Mouse (Mus musculus) cerebellum, postnatal 25 days (tissue): Measurements from ENCODE around the gene Synj2.

ENCODE experiments used
- DNase-seq, 2 experiments: peaks; one replicate each; pipeline ENCODE4 v3.0.0; 2021; ENCODE audit warnings: mixed read lengths in 2 of 2

Gene Synj2

DNA sequence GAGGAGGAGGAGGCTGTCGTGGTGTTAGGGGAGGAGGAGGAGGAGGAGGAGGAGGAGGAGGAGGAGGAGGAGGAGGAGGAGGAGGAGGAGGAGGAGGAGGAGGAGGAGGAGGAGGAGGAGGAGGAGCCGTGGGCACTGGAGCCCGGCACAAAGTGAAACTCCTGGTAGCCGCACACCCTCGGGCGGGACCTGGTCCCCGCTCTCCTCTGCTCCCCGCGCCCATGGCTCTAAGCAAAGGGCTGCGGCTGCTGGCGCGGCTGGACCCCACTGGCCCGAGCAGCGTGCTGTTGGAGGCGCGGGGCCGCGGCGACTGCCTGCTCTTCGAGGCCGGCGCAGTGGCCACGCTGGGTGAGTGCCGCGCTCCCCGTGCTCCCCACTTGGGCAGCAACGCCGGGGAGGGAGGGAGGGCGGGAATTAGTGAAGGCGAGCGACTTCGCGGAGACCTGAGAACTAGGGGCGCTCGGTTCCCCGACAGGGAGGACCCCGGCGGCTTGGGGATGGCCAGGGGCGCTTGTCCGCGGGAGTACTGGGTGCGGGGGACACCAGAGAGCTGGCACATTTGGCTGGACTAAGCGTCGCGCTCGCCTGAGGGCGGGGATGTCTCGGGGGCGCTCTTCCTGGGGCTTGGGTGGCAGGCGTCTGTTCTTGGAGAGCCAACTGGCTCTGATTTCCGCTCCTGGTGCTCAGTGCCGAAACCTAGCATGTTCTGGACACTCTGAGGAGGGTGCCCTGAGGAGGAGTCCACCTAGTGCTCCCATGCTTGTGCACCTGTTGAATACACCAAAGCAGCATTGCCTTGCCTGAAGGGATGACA, at the start of gene Synj2:
Gene Synj2, plus strand, starts transcription at position 51 of the 814 bp plus-strand sequence.
- DNase-seq: peak; percentile 66 to 67

DNA sequence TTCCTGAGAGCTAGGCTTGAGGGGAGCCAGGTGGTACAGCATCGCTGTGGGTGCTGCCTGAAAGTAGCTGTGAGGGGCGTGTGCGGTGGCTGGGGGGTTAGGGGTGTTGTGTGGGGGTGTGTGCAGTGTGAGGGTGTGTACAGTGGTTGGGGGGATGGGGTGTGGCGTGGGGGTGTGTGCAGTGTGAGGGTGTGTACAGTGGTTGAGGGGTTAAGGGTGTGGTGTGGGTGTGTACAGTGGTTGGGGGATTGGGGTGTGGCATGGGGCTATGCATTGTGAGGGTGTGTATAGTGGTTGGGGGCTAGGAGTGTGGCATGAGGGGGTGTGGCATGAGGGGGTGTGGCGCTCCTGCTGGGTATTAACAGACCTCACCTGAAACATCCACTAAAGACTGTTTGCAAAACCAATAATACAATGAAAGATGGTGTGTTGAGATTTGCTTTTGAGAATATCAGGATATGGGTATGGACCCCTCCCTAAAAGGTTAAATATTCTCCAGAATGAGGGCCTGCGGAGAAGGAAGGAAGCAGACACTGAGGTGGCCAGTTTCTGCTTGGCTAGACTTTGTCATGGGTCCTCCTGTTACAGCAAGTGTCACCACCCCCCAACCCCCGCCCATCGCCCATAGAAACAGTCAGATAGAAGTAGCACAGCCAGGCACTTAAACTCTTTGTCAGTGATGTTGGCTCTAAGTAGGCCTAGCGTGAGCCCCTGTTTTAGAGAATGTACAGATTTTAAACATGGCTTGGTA, 49.0 kb upstream of the Synj2 start:
- no peak for DNase-seq

DNA sequence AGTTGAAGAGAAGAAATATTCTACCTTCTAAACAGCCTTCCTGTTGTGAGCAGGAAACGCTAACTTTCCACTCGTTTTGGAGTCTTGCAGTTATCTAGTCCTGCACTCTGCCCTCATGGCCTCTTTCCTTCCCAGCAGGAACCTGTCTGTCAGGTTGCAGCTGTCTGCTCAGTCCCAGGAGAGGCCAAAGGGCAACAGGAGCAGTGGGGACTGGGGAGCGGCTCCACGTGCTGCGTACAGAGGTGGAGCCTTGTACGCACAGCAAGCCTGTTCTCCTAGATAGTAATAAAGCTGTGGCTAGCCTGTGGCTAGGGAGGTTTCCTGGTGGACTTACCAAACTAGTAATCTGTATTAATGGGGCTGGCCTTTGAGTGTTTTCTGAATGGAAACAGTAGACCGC, 48.0 kb upstream of the Synj2 start:
- no peak for DNase-seq

DNA sequence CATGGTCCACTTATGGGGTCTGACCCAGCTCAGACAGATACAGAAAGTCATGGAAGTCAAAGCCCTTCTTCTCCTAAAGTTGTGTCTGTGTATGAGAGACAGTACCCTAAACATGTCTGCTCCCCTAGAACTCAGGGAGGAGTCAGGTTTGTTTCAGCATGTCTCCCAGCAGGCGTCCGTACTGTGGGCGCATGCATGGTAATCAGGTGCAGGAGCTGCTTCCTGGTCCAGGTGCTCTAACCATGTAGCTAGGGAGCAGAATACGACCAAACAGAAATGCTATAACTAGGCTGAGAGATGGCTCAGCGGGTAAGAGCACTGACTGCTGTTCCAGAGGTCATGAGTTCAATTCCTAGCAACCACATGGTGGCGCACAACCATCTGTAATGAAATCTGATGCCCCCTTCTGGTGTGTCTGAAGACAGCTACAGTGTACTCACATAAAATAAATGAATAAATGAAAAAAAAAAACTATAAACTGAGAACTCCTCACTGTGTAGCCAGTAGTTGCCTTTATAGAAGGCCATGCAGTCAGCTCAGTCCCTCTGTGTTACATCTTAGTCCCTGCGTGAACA, 47.4 kb upstream of the Synj2 start:
- no peak for DNase-seq

DNA sequence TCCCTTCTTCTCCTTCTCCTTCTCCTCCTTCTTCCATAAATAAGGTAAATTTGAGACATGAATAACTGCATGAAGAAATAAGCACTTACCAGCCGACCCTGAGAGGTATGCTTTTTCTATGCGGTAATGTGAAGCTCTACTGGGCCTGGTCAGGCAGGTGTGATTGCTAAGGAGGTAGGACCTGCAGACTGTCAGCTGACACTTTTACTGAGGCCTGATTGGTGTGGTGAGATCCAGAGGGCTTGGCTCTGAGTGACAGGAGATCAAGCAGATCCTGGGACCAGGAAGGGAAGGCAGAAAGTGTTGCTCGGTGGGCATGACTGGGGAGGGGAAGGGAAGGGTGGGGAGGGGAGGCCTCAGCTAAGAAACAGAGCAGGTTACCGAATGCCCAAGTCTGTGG, 45.0 kb upstream of the Synj2 start:
- no peak for DNase-seq

DNA sequence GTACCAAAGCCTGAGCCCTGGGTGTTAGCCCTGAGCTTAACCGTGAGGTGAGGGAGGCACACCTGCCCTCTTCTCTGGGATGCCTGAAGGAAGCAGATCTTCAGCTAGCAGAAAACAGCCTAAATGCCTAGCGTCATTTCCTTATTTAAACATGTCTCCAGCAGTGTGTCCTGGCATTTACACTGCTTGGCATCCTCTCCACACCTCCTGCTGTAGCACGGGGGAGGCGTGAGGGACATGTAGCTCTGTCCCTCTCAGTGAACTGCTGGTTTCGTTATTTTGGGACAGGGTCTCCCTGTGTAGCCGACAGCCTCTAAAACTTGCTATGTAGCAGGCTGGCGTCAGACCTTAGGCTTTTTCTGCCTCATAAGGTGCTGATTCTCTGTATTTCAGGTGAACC, 44.5 kb upstream of the Synj2 start:
- peak; percentile 34 to 45 for DNase-seq

DNA sequence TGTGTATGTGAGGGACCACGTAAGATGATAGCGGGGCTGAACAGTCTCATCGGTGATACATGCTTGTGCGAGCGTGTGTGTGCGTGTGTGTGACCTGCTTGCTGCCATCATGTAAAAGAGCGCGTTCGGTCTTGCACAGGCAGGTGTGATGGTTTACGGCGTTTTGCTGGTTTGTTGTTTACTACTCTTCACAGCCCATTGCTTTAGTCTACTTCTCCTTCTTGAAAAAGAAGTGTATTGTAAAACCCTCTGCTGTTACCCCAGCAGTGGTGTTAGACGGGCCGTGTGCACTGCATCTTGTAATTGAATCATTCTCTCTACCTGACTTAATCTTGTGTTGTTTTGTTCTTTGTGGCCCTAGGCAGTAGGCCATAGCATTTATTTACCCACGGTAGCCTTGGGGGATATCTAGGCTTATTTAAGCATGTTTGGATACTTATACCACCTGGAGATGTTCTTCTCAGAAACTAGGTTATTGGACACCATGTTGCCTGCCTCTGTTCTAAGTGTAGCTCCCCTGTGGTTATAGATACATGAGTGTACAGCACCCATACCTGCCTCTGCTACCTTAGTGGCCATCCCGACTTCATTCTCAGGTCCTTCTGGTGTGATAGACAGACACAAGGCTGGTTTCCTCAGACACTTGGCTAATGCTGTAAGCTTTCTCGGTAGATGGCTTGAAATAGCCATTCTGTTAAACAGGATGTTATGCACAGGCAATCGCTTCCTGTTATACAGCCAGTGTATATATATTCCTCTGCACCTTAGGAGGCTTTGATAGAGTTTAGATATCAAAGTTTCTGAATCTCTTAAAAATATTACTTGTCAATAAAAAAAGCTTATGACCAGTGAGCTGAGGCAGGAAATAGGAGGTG, 43.5 kb upstream of the Synj2 start:
- no peak for DNase-seq

DNA sequence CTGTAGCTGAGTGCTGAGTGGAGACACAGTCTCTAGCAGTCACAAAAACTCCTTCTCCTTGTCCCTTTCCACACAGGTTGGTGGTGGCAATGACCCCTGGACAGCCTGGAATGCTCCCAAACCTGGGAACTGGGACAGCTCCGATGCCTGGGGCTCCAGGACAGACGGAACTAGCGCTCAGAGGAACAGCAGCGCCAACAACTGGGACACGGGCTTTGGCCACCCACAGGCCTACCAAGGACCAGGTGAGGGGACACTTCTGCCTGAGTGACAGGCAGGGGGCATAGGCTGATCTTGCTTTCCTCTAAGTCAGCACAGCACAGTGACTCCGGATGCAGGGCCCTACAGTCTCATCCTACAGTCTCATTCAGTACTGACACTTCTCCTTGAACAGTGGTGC, 41.8 kb upstream of the Synj2 start:
- DNase-seq: no peak

DNA sequence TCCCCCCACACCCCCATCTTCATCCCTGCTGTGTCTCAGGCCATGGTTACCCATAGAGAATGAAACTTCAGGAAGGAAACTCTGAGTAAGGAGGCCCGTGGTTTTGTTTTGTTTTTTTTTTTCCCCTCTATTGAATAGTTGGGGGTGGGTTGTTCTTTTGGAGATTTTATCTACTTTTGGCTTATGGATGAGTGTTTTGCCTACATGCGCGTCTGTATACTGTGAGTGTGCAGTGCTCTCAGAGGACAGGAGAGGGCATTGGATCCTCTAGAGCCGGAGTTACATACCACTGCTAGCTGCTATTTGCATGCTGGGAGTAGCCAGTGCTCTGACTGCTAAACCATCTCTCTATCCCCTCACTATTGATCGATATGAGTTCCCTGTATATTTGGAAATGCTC, 39.7 kb upstream of the Synj2 start:
- DNase-seq: no peak

DNA sequence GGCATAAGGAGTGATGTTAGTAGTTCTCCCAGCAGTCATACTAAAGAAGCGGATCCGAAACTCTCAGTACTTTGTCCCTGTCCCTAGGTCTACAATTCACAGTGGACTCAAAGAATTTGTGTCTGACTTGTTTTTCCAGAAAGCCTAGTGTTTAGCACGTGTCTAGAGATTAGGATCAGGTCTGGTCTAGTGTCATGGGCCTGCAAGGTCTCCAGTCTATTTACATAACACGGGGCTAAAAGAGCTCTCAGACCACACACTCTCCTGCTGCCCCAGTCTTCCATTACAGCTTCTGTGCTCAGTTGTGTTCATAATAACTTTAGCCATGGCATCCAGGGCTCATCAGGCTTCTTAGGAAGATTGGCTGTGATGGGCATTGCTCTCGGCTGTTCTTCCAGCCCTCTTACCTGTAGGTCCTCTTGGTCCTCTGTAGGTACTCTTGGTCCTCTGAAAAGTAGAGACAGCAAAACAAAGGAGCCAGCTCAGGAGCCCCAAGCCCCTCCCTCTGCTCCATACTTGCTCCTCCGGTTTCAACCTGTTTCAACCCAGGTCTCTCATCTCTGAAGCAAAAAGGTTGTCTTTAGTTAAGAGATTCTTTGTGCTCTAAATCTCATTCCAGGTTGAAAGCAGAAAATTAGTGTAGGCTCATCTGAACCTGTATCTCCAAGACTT, 37.3 kb upstream of the Synj2 start:
- no peak for DNase-seq

DNA sequence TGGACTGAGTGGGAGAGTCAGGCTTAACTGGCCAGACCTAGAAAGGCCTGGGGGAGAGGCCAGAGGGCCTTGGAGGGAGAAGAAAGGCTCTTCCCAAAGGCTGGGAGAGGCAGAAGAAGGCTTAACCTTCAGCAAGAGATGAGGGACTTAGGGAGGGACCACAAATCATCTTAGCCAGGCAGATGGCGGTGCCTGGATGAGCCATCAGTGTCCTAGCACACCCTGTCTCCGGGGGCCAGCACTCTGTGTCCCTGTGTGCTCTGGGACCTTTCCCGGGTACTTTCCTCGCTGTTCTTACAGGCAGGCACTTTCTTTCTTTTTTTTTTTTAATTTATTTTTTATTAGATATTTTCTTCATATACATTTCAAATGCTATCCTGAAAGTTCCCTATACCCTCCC, 31.4 kb upstream of the Synj2 start:
- DNase-seq: no peak

DNA sequence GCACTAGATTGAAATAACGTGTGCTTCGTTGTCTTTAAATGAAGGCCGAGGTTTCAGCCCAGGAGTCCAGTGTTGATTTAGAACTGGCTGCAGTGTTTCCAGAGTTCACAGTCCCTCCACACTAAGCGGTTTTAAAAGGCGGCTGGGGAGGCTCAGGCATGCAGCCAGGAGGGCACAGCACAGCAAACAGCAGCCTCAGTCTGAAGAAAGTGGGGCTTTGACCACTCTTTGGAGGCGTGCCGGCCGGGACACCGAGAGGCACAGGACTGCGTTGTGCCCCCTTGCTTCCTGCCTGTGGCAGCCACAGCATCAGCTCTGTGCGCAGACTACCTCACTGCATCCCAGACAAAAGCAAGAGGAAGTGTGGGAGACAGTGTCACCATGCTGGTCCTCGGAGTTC, 29.5 kb upstream of the Synj2 start:
- DNase-seq: peak in 1 of 2 experiments; percentile 44

DNA sequence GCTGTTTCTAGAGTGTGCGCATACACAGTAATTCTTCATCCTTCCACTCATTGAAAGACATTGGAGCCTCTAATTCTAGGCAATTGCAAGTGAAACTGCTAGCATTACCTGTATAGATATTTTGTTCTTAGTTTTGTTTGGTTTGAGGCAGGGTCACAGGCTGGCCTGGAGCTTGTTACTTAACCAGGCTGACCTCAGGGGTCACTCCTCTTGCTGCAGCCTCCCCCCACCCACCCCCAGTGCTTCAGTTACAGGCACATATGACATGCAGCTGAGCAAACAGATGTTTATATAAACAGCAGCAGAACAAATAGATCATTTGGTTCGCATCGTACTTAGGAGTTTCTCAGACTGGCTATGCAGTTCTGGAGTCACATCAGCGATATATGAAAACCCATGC, 28.3 kb upstream of the Synj2 start:
- no peak for DNase-seq

DNA sequence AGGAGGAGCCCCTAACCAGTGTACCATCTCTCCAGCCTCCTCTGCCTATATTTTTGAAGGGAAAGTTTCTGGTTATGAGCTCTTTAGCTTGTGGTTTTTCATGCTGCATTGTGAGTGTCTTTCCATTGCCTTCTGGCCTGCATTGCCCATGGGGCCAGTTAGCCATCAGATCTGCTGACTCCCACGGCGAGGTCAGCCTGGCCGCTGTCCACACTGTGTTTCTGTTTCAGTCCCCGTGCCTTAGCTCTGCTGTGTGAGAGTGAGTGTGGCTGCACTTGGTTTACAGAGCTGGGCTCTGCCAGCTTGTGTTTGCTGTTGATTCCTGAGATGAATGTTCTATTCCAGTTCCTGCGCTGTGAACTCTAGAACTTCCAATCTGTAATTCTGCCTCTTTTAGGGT, 26.9 kb upstream of the Synj2 start:
- DNase-seq: peak; percentile 30 to 43

DNA sequence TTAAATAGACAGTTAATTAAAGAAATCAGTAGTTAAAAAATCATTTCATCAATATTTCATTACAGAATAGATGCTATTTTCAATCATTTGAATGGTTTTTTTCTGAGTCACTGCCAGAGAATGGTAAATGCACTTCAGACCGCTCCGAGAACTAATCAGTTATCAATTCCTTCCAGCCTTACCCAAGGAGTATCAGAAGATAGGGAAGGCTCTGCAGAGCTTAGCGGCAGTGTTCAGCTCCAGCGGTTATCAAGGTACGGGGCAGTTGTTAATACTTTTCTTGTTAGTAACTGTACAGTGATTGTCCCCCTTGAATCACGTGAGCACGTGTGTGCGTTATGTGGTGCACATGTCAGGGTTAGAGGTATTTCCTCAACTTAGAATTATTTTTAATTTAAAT, 19.1 kb upstream of the Synj2 start:
- no peak for DNase-seq

DNA sequence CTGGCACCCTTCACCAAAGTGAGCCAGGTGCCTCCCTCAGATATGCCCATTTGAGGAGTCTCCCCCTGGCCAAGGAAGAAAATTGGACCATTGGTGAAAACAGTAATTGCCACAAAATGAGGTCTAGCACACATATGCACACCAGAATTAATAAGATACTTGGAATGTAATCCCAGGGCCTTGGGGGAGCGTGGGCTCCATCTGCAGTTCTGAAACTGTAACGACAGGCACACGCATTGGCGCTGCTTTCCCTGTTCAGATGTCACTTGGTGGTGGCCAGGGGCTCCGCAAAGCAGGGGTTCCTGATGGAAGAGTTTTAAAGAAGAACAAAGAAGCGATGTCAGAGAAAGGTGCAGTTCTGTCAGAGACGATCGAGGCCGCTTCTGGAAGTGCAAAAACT, 17.8 kb upstream of the Synj2 start:
- peak; percentile 60 to 70 for DNase-seq

DNA sequence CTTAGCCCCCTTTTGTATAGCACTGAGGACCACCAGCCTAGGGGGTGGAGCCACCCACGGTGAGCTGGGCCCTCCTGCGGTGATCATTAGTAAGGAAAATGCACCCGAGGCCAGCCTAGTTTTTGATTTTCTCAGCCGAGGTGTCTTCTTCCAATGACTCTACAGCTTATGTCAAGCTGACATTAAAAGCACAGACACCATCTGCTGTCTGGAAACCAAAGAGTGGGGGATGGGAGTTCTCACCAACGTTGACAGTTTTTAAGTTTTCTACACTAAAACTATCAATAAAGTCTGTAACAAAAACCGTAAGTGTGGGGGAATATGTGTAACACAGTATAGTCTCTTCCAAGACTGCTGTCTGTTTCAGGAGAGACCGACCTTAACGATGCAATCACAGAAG, 16.8 kb upstream of the Synj2 start:
- no peak for DNase-seq

DNA sequence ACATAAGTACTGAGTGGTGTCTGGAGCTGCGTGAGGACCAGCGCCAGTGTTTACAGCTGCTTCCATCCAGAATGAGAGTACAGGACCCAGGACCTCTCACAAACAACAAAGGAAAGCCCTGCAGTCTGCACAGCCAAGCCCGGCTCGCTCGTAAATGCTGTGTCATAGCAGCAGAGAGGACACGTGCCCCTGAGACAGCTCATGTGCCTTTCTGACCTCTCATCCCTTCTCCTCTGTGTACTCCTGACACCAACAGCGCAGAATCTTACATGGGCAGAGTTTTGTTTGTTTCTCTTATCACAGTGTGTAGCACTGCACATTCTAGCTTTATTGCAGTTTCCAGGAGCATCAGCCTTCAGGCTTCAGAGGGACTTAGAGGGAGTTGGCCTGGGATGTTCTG, 14.4 kb upstream of the Synj2 start:
- no peak for DNase-seq

DNA sequence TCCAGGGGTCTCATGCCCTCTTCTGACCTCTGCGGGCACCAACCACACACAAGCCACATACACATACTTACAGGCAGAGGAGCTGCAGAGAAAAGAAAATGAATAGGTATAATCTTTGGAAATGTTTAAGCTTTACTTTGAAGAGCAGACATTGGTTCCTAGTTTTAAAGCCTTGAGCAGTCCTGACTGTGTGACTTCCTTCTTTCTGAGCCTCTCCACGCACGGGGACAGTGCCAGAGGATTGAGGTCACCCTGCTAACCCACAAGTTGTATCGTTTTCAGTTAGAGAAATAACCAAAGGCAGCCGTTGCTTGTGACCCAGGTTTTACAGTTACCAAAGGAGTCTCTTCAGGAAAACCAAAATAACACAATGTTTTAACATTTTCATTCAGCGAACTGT, 12.0 kb upstream of the Synj2 start:
- no peak for DNase-seq

DNA sequence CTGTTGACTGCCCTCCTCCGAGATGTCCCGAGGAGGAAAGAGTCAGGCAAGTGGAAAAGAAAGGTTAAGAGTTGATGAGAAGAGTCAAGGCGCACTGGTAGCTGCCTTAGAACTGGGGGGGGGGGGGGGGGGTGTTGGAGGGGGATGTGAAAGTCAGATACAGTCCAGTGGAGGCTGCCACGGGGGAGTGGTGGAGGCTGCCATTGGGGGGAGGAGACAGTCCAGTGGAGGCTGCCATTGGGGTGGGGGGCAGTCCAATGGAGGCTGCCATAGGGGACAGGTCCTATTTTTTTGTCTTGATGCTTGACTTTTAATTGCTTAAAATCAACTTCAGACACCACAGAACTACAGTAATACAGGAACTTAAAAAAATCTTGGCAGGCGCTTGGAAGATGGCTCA, 8.9 kb upstream of the Synj2 start:
- DNase-seq: no peak

DNA sequence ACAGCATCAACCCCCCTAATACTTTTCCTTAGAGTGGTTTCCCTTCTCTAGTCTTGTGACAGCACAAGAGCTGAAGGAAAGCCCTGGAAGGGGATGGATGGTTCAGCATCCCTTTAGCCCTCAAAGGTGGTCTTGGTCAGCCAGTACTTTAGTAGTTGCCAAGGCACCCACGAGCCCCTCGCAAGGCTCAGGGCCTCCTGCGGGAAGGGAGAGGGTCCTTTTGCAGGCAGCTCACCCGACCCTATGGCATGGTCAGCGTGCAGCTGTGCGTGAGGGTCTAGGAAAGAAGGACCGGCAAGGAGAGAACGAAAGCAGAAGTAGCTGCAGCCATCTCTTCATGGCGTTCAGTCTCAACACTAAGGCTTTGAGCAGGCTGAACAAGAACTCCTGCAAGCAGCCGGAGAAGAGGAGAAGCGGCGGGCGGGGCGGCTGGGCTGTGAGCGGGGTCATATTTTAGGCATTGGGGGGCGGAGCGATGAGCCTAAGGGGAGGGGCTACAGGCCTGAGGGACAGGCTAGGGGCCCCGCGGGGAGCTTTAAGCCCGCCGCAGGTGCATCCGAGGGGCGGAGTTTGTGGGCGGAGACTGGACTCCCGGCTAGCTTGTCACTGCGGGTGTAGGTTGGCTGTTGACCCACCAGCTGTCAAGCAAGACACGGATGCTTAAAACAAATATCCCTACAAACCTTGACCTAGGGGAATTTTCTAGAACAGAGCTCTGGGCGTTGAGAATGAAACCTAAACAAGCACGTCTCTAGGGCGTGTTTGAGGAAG, 6.3 kb upstream of the Synj2 start:
- DNase-seq: peak; percentile 58 to 78

DNA sequence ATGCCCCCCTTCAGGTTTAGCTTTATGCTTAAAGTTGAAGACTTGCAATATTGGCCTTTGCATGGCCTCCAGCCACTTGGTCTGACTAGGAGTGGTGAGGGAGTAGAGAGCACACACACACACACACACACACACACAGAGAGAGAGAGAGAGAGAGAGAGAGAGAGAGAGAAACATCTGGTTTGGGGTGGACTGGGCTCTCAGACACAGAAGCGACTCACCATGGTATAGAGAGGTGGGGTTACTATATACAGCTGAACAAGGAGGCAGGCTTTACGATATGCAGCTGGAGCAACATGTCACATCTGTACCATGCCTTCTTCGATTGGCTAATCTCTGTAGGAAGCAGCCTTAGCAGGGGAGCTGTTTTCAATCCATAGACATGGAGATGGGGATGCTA, 5.4 kb upstream of the Synj2 start:
- no peak for DNase-seq
